Mouse (Mus musculus): Measurements from ENCODE around the gene Gpam. TPM values are rescaled to one million over a fixed set of nuclear protein-coding genes. Genes with fewer than 3 reads are reported as not detected.
A peak's percentile ranks its signal among the peaks of the same experiment; 100 is the strongest.
"Not testable (repeated sequence)": the region's sequence is repeated elsewhere in the genome, so short reads cannot be mapped to it uniquely, and the experiment has no call there.

The Gpam gene
- polyA plus RNA-seq, 1 experiment from 2014 or later, result 14.1 TPM

DNA sequence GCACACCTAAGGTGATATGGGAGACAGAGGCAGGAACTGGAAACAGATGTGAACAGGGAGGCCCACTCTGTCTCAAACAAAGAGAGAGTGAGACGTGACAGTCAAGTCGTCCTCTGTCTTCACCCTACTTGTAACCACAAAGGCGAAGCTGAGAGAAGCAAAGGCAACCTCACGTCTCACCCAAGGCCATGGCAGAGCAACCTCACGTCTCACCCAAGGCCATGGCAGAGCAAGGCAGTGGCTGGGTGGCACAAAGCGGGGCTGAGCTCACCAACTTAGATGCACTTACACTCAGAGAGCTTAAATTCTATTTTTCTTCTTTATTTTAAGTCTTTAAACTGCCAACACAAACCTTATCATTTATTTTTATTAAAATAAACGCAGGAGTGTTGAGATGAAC lies 30.0 kb upstream of the Gpam start:
- Histone ChIP-seq H3K27ac (no peak overlapping the region), H3K4me1 (no peaks in the 10 kb centered on the region), H3K27me3 (no peaks in the 10 kb centered on the region), H3K4me3 (no peak overlapping the region), H3K4me2 (no peak overlapping the region), H3K9me3 (replicated peaks) (no peaks in the 10 kb centered on the region), H3K36me3 (ENCODE audit: poor library complexity, severe bottlenecking) (no peaks in the 10 kb centered on the region), H3K9ac (no peak overlapping the region)
- 83% methylated on average over 7 of the region's 7 CpGs for WGBS
- no peak for ATAC-seq

DNA sequence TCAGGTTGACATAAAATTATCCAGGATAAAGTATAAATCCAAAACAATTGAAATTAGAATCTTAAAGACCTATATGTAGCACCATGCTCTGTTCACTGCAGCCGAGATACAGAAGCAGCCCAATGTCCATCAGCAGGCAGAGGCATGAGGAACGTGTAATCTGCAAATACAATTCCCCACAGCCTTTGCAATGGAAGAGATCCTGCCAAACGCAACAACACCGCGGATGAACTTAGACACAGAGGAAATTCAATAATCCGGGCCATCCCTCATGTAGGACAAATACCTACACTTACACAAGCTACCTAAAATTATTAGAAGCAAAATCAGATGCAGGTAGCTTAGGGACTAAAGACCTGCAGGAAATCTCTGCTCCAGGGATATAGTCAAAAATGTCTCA lies 25.9 kb upstream of the Gpam start:
- H3K4me1 ChIP-seq, result no peaks in the 10 kb centered on the region
- H3K4me2 ChIP-seq, result no peak overlapping the region
- no peak overlapping the region for H3K27ac ChIP-seq
- no peak for ATAC-seq
- H3K9me3 ChIP-seq (replicated peaks), result no peaks in the 10 kb centered on the region
- H3K9ac ChIP-seq, result no peak overlapping the region
- no peak overlapping the region for H3K4me3 ChIP-seq
- H3K36me3 ChIP-seq (ENCODE audit: poor library complexity, severe bottlenecking), result no peaks in the 10 kb centered on the region
- no peaks in the 10 kb centered on the region for H3K27me3 ChIP-seq
- 93% methylated on average over 6 of the region's 6 CpGs for WGBS

DNA sequence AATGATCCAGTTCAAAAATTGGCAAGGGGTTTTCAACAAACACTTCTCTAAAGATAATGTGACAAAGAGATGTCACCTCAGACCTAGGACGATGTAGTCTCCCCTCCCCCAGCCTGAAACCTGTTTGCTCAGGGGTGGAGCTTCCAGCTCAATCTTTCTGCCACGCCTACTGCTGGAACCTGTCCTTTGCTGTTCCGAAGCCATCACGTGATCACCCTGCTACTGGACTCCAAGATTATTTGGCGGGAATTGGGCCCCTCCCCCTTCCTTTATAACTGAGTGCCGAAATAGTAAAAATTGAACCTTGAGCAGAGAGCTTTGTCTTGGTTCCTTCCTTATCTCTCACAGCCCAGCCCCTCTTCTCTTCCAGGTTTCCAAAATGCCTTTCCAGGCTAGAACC lies 25.2 kb upstream of the Gpam start:
- H3K27ac ChIP-seq; H3K4me2 ChIP-seq; H3K4me1 ChIP-seq; H3K36me3 ChIP-seq (ENCODE audit: poor library complexity, severe bottlenecking); H3K27me3 ChIP-seq; ATAC-seq; H3K9me3 ChIP-seq (replicated peaks); H3K4me3 ChIP-seq; H3K9ac ChIP-seq: not testable (repeated sequence)
- WGBS, result 72% methylated on average over 6 of the region's 6 CpGs

DNA sequence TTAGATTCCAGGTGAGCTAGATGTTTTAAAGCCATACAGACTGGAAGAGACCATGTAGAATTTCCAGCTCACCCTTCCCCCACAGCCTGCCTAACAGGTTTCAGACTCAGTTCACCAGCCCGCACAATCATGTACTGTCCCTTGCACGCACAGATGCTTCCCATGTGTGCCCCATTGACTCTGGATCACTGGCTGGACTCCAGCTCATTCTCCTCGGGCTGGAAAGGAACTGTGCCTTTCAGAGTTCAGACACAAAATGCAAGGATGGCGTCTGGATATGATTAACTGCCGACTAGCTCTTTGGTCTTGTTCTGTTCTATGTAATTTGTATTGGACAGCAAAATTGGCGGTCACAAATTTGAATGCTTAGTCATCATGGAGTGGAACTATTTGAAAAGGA lies 22.6 kb upstream of the Gpam start:
- no peak for ATAC-seq
- Histone ChIP-seq H3K9ac (no peak overlapping the region), H3K4me1 (peaks cover 6% of the 10 kb centered on the region), H3K36me3 (ENCODE audit: poor library complexity, severe bottlenecking) (no peaks in the 10 kb centered on the region), H3K4me3 (no peak overlapping the region), H3K9me3 (replicated peaks) (no peaks in the 10 kb centered on the region), H3K4me2 (no peak overlapping the region), H3K27me3 (no peaks in the 10 kb centered on the region), H3K27ac (no peak overlapping the region)
- WGBS, result 86% methylated on average over 6 of the region's 6 CpGs

DNA sequence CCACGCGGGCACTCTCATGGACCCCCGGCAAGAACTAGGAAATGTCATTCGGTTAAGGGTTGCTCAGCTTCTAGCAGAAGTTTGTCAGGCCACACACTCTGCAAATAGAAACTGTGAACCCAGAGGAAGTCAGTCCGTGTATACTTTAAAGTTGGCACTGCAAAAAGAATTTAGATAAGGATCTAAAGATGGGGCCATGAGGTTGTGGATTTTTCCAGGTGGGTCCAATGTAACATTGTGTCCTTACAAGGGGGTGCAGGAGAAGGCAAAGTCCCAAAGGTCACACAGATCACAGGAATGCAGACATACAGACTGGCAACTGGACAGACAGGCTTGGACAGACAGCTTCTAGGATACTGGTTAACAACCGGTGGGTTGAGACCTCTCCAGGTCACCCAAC lies 21.1 kb upstream of the Gpam start:
- no peak overlapping the region for H3K27ac ChIP-seq
- 89% methylated on average over 6 of the region's 6 CpGs for WGBS
- H3K36me3 ChIP-seq (ENCODE audit: poor library complexity, severe bottlenecking), result no peaks in the 10 kb centered on the region
- no peaks in the 10 kb centered on the region for H3K9me3 ChIP-seq (replicated peaks)
- no peak overlapping the region for H3K4me2 ChIP-seq
- H3K4me1 ChIP-seq, result peaks cover 21% of the 10 kb centered on the region
- no peak overlapping the region for H3K4me3 ChIP-seq
- no peaks in the 10 kb centered on the region for H3K27me3 ChIP-seq
- no peak for ATAC-seq
- H3K9ac ChIP-seq, result no peak overlapping the region

DNA sequence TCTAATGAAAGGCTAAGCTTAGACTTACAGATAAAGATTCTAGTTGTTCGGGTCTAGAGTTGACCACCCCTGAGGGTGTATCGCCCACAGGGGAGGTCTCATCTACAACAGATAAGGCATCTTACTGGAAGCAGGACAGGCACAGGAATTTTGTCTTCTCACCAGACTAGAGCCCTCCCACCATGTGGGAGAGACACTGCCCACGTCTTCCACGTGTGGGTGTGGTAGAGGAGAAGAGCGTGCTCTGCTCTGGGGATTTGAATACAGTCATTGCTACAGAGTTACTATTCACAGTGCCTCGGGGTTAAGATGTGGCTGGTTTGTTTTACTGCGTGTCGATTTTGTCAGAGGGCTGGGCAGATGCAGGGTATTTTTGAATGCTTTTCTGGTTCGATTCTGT lies 20.5 kb upstream of the Gpam start:
- no peak for ATAC-seq
- no peaks in the 10 kb centered on the region for H3K27me3 ChIP-seq
- H3K4me1 ChIP-seq, result peaks cover 23% of the 10 kb centered on the region
- H3K9ac ChIP-seq, result no peak overlapping the region
- no peak overlapping the region for H3K4me3 ChIP-seq
- H3K9me3 ChIP-seq (replicated peaks), result no peaks in the 10 kb centered on the region
- H3K36me3 ChIP-seq (ENCODE audit: poor library complexity, severe bottlenecking), result no peaks in the 10 kb centered on the region
- no peak overlapping the region for H3K27ac ChIP-seq
- 84% methylated on average over 9 of the region's 9 CpGs for WGBS
- H3K4me2 ChIP-seq, result no peak overlapping the region

DNA sequence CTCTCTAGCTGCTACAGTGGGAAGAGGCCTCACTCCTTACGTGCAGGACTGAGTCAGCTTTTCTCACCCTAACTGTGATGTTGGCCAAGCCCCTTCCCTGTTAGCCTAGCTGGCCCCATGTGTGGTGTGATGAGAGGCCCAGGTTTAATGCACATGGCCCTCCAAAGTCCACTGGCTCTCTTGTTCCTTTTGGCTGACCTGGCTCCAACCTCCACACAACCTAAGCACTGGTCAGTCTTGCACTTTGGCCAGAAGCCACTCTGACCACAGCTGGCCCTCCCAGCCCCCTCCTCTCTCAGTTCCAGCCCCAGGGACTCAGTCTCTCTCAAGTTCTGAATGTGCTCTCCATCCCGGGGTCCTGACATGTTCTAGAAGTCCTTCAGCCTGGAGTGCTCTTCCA lies 18.1 kb upstream of the Gpam start:
- Histone ChIP-seq H3K36me3 (ENCODE audit: poor library complexity, severe bottlenecking) (no peaks in the 10 kb centered on the region), H3K27me3 (no peaks in the 10 kb centered on the region), H3K4me2 (no peak overlapping the region), H3K9me3 (replicated peaks) (no peaks in the 10 kb centered on the region), H3K27ac (peak overlapping the region; percentile 80; the same call in 1 of the 2 replicates), H3K9ac (no peak overlapping the region), H3K4me1 (peaks cover 23% of the 10 kb centered on the region), H3K4me3 (no peak overlapping the region)
- no peak for ATAC-seq
- WGBS, result 80% methylated on average over 2 of the region's 2 CpGs

DNA sequence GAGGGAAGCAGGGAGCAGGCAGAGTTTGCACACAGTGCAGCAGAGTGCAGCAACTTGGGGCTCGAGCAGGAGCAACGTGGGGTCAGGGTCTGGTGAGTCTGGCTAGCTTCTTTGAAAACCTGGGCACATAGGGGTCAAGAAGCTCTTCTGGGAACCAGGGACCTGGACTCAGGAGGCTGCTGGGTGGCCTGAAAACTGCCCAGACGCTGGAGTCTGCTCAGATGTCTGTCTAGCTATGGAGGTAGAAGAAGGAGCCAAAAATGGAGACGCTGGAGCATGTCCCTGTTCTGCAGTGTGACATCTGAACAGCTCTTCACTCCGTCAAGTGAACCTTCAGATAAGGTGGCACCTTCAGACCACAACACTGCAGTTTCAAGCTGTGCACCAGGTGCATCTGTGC lies 17.7 kb upstream of the Gpam start:
- 48% methylated on average over 5 of the region's 5 CpGs for WGBS
- H3K27ac ChIP-seq, result peak overlapping the region; percentile 80
- H3K4me2 ChIP-seq, result no peak overlapping the region
- no peaks in the 10 kb centered on the region for H3K9me3 ChIP-seq (replicated peaks)
- H3K27me3 ChIP-seq, result no peaks in the 10 kb centered on the region
- no peaks in the 10 kb centered on the region for H3K36me3 ChIP-seq (ENCODE audit: poor library complexity, severe bottlenecking)
- no peak overlapping the region for H3K4me3 ChIP-seq
- H3K9ac ChIP-seq, result no peak overlapping the region
- H3K4me1 ChIP-seq, result peaks cover 23% of the 10 kb centered on the region
- 0 out of 2 replicates have a peak, but pooled peaks have one; percentile 30 for ATAC-seq

DNA sequence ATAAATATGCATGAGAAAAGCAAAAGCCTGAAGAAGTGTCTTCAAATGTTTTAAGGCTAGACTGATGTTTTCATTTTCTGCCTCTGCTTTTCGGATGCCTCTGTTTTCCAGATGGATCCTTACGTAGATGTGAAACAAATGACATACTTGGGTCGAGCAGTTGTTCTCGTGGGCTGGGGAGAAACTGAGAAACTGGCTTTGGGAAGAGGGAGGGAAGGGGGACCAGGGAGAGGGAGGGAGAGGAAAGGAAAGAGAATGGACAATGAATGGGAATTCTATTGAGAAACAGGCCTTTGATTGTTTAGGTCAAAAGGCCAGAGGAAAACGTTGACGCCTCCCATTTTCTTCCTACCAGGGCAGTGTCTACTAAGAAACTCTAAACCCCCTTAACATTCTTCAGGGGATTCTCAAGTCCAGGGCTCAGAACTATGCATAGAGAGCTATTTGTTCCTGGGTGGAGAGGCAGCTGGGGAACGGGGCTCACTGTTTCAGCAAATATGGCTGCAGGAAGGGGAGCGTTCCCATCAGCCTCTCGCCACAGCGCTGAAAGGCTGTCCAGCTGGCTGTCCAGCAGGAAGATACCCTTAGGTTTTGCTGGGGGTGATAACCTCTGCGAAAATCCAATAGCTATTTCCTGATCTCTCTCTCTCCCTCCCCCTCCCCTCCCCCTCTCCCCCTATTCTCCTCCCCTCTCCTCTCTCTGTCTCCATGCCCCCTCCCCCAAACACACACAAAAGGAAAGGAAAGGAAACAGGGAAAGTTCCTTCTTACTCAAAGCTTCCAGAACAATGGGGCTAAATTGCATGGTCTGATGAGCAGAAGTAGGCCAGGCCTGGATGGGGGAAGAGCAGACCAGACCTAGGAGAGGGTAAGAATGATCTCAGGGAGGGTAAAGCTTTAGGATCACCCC lies 16.6 kb upstream of the Gpam start:
- 7% methylated on average over 11 of the region's 11 CpGs for WGBS
- ATAC-seq, result peak; percentile 80; the same call in 1 of the 2 replicates
- H3K4me3 ChIP-seq, result no peak overlapping the region
- no peaks in the 10 kb centered on the region for H3K36me3 ChIP-seq (ENCODE audit: poor library complexity, severe bottlenecking)
- H3K9me3 ChIP-seq (replicated peaks), result no peaks in the 10 kb centered on the region
- peaks cover 23% of the 10 kb centered on the region for H3K4me1 ChIP-seq
- H3K27me3 ChIP-seq, result no peaks in the 10 kb centered on the region
- H3K9ac ChIP-seq, result no peak overlapping the region
- H3K27ac ChIP-seq, result peak overlapping the region; percentile 80
- H3K4me2 ChIP-seq, result peak overlapping the region; percentile 15; the same call in 1 of the 2 replicates

DNA sequence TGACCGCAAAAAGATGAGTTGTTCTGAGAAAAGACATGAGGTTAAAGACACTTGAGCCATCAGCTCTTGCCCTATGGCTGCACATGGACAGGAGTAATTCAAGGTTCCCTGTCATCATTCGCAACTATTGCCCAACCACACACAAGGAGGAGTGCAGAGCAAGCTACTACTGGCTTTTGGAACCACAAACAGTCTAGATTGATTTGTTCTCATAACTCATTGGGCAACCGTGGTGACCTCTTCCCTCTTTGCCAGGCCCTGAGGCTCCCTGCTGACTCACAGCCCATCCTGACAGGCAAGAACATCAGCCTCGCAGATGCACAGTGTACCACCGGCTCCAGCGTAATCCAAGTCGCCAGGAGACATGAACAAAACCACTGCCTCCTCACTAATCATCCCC lies 12.3 kb upstream of the Gpam start:
- Histone ChIP-seq H3K27me3 (no peaks in the 10 kb centered on the region), H3K4me2 (no peak overlapping the region), H3K4me1 (peaks cover 14% of the 10 kb centered on the region), H3K9me3 (replicated peaks) (no peaks in the 10 kb centered on the region), H3K36me3 (ENCODE audit: poor library complexity, severe bottlenecking) (no peaks in the 10 kb centered on the region), H3K9ac (no peak overlapping the region), H3K4me3 (no peak overlapping the region), H3K27ac (no peak overlapping the region)
- 92% methylated on average over 7 of the region's 7 CpGs for WGBS
- ATAC-seq, result no peak

DNA sequence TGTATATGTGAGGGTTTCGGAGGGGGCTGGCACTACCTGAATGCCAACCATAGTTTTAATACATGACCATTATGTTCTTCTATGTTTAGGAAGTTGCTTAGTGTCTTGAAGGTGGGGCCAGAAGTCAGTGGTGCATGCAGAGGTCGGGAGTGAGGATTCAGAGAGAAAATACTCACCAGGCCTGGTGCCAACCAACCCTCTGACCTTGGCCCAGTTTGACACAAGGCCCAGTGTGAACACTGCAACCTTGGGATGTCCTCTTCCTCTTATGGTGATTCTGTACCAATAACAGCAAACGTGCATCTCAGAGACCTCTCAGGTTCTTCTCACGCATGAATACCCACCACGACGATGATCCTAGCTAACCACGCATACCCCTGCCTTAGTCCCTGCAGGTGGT lies 11.5 kb upstream of the Gpam start:
- no peaks in the 10 kb centered on the region for H3K9me3 ChIP-seq (replicated peaks)
- H3K27me3 ChIP-seq, result no peaks in the 10 kb centered on the region
- no peak overlapping the region for H3K4me3 ChIP-seq
- no peak overlapping the region for H3K9ac ChIP-seq
- H3K4me2 ChIP-seq, result no peak overlapping the region
- WGBS, result 79% methylated on average over 7 of the region's 7 CpGs
- no peak overlapping the region for H3K27ac ChIP-seq
- no peak for ATAC-seq
- peaks cover 6% of the 10 kb centered on the region for H3K4me1 ChIP-seq
- H3K36me3 ChIP-seq (ENCODE audit: poor library complexity, severe bottlenecking), result no peaks in the 10 kb centered on the region

DNA sequence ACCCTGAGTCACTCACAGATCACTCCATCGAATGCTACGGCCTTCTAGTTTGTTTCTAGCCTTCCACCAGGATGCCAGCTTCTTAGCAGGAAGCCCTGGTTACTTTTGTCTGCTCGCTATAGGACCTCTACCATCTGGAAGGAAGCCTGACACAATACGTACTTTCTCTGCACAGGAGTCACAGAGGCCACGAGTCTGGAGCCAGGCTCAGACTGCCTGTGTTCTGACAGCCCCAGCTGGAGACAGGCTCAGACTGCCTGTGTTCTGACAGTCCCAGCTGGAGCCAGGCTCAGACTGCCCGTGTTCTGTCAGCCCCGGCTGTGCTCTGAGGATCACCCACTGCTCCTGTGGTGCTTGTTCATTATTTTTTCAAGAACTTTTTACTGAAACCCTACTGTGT lies 10.8 kb upstream of the Gpam start:
- no peak overlapping the region for H3K9ac ChIP-seq
- H3K4me2 ChIP-seq, result no peak overlapping the region
- H3K4me3 ChIP-seq, result no peak overlapping the region
- H3K9me3 ChIP-seq (replicated peaks), result no peaks in the 10 kb centered on the region
- H3K4me1 ChIP-seq, result 0 out of 2 replicates have a peak, but pooled peaks cover under 1% of the 10 kb centered on the region
- H3K27ac ChIP-seq, result no peak overlapping the region
- peak; percentile 58; the same call in 1 of the 2 replicates for ATAC-seq
- H3K27me3 ChIP-seq, result no peaks in the 10 kb centered on the region
- WGBS, result 25% methylated on average over 7 of the region's 7 CpGs
- no peaks in the 10 kb centered on the region for H3K36me3 ChIP-seq (ENCODE audit: poor library complexity, severe bottlenecking)
